Mouse (Mus musculus) heart, postnatal 14 days (tissue): Measurements from ENCODE around the gene Atg7. TPM values are rescaled to one million over a fixed set of nuclear protein-coding genes. Genes with fewer than 3 reads are reported as not detected.

Source experiments
- DNase-seq, 2 experiments: peaks; one replicate each; pipeline ENCODE4 v3.0.0; 2021 to 2022
- intact Hi-C: fragments of 180-260 bp; cut with DNase I; formaldehyde crosslinking; loops from one replicate; pipeline ENCODE4 v1.15.1; 2025
- total RNA-seq, 2 experiments: library from RNA; stranded (reverse); gene quantifications; 2 replicates each; pipeline ENCODE4 v1.2.3; 2021

Gene Atg7
- total RNA-seq, 2 experiments from 2014 or later: 12.5 to 16.0 TPM

DNA sequence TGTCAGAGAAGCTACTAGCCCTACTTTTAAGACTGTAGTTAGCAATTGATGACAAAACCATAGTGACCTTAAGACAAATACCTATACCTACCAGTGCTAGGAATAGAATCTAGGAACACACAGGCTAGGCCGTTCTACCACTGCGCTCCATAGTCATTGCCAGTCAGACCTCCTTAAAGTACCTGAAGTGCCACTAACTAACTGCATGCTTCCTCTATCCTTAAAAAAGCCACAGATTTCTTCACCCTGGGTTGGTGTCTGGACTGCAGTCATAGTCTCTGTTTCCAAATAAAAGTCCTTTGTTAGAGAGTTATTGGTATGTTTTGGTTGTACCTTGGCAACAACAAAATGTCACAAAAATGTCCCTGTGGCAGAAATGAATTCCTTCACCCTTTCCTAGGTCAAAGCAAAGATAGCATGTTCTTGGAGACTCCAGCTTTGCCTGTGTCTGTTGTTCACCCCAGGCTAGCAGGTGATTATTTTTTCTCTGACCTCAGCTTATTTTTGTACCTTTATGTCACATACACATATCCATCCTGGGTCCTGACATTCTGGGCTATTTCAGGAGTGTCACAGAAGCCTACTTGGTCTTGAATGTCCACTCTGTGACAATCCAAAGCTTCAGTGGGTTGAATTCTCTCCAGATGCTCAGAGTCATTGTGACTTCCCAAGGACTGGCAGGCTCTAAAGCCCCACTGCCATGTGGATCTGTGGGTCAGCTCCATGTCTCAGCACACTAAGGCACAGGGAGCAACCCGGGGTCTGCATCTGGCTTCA, 165.9 kb downstream of the Atg7 start:
- intact Hi-C loops: no loop called here

DNA sequence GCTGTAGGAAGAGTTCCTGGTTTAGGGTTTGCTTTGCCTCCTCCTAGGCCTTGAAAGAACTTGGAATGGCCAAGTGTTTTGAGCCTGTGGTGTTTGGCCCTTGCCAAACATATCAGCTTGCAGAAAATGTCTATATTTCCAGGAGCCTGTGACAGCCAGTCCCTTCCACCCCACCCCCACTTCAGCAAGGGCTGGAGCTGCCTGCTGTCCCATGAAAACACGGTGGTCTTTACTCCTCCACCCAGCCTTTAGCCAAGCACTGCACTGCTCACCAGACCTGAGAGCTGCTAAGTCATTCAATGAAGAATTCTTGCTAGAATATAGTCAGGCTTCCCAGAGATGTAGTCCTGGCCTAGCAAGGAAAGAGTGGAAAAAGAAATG, 166.5 kb downstream of the Atg7 start:
- intact Hi-C loops: no loop called here
- no peak for DNase-seq

More for the DNA sequence above, 165.9 kb downstream of the Atg7 start:
- no peak for DNase-seq

DNA sequence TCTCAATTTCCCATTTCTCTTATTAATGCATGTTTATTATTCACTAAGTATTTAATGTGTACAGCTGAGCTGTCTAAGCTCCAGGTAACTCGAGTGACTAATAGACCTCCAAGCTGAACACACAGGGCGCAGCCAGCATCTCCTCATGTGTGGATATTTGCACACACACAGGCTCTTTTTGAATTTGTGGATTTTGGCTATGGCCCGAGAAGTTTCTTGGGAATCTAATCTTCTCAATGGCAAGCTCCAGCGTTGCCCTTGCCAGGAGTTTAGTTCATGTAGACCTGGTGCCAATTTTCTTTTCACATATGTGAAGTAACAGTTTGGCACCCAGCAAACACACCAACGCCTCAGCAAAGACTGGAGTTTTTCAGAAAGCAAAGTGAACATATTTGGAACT, 169.4 kb downstream of the Atg7 start:
- intact Hi-C loops: loop anchor here (5.0 kb wide), 1 partner anchor 85 kb away; no protein-coding TSS in a partner anchor

DNA sequence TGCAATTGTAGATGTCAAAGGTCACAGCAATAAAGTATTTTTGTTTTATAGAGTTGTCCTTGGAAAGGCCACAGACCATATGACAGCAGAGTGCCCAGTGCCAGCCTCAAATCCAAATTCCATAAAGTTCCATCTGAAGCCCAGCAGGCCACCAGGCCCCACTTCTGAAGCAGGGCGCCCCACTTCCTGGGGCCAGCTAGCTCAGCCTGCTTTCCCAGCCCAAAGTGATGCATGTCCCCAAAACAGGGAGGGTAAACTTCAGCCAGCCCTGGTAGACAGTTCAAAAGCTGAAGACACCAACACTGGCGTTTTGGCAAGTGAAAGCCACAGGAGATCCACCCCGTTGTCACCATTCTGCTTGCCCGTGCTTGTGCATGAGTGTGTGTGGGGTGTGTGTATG, 169.9 kb downstream of the Atg7 start:
- peak in 1 of 2 experiments; percentile 13 for DNase-seq
- intact Hi-C loops: loop anchor here (5.0 kb wide), 1 partner anchor 85 kb away; no protein-coding TSS in a partner anchor

More for the DNA sequence above, 169.4 kb downstream of the Atg7 start:
- peak; percentile 51 to 65 for DNase-seq

DNA sequence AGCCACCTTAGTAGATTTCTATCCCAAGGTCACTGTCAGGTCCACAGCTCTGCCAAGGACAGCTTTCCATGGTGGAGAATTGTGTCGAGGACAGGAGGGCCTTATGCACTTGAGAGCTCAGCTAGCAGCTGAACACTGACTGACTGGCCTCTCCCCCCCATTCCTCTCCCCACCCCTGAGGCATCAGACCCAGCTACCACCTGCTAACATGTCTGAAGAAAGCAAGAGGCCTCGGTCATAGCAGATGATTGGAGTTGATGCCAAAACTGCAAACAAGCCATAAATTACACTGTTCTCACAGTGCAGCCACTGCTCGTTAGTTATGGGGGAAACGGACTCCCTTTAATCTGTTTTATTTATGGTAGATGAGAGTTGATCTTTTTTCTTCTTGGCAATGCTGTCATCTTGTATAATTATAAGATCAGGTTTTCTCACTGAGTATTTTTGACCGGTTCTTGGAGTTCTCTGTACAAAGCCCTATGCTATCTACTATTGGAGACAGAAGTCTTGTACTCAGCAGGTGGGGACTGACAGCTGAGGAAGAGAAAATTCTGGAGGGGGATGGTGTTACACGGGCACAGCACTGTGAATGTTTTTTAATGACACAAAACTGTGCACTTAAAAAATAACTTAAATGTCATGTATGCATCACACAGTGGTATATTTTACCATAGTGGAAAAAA, 171.4 kb downstream of the Atg7 start:
- no peak for DNase-seq
- intact Hi-C loops: loop anchor here (5.0 kb wide), 1 partner anchor 87 kb away; no protein-coding TSS in a partner anchor

DNA sequence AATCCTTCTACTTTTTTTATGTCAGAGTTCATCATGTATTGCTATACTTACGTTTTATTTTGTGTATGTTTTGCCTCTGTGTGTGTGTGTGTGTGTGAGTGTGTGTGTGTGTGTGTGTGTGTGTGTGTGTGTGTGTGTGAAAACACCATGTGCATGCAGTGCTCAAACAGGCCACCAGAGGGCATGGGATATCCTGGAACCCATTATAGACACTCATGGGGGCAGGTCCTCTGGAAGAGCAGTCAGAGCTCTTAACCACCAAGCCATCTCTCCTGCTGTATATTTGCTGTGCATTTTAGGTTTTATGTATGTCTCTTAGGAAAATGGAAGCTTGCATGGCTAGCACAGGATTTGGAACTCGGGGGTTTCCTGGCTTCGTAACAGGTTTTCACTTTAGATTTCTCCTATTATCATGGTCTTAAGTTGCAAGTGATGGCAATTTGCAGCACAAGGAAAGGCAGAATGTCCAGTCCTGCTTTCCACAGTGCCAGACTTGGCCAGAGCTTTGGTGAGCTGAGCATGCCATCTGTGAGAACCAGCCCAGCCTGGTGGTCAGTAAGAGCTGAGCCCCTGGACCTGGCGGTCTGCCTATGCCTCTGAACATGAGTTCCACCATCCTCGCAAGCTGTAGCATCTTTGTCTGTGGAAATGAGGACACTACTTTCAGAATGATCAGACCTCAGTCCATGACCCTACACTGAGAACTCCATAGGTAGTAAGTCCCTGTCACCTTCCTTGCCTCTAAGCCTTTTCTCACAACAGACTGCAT, 172.2 kb downstream of the Atg7 start:
- intact Hi-C loops: loop anchor here (5.0 kb wide), 1 partner anchor 88 kb away; no protein-coding TSS in a partner anchor
- DNase-seq: no peak

DNA sequence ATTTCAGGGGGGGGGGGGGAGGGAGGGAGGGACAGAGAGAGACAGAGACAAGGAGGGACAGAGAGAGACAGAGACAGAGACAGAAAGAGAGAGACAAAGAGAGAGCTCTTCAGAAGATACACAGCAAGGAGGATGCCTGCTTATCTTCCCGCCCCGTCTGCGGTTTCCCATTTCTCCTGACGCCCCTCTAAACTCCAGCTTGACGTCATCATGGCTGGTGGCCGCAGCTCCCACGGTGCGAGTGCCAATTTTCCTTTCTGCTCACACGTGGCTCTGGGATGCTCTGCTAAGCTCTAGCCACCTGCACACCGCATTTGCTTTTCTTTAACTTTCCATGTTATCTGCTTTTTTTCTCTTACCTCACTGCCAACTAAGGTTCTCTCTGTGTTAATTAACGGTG, 175.1 kb downstream of the Atg7 start:
- intact Hi-C loops: loop anchor here (2.0 kb wide), 1 partner anchor 109 kb away; no protein-coding TSS in a partner anchor
- DNase-seq: peak in 1 of 2 experiments; percentile 34

DNA sequence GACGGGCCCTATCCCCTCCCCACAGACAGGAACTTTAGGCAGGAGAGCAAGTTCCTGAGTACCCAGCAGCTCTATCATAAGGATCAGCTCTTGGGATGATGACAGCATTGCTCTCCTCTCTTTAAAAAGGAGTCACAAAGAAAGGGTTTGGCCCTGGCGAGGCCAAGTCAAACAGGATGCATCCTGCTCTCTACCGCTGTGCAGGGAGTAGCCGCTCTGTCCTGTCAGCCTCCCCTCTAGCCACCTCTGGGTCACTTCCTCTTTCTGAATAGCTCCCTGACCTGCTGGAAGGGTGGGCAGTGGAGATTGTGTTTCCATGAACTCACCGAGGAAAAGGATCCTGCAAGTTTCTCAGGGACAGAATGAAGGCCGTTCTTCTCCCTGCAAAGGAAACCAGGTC, 175.6 kb downstream of the Atg7 start:
- intact Hi-C loops: no loop called here
- peak in 1 of 2 experiments; percentile 36 for DNase-seq

DNA sequence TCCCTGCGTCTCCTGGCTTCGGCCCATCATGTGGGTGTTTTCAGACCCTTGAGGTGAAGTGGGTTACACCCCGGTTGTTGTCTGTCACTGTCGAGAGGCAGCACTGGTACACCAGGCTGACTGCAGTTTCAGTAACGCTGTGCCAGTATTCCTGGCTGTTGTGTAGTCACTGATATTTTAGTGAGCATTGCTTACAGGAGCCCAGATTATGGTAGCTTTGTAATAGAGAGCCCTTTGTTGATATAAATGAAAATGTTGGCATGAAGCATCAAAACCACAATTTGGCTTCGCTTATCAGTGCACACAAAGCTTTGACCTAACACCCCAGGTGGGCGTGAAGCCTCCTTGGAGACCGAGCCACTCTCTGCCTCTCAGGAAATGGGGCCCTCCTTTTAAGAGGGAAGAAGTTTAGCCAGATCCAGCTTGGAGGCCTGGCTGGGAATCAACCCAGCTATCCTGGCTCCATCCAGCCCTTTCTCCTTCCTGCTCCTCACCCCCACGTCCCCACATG, 177.1 kb downstream of the Atg7 start:
- intact Hi-C loops: loop anchor here (5.0 kb wide), 1 partner anchor 42 kb away; no protein-coding TSS in a partner anchor
- DNase-seq: peak; percentile 42 to 47

DNA sequence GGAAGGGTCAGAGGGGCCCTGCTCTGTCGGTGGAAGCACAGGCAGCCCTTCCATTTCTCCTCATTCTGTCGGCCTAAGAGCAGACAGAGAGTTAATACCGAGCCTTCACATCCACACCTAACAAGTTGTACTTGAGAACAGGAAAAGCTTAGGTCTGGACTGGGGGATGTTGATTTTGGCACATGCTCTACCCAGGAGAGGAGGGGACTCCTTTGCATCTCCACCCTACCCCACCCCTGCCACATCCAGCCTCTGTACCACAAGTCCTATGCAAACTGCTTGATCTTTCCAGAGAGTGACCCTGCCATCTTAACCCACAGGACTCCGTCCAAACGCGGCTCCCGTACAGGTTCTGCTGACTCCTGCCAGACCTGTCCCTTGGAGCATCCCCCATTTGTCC, 178.7 kb downstream of the Atg7 start:
- intact Hi-C loops: loop anchor here (5.0 kb wide), 1 partner anchor 41 kb away; no protein-coding TSS in a partner anchor
- no peak for DNase-seq

DNA sequence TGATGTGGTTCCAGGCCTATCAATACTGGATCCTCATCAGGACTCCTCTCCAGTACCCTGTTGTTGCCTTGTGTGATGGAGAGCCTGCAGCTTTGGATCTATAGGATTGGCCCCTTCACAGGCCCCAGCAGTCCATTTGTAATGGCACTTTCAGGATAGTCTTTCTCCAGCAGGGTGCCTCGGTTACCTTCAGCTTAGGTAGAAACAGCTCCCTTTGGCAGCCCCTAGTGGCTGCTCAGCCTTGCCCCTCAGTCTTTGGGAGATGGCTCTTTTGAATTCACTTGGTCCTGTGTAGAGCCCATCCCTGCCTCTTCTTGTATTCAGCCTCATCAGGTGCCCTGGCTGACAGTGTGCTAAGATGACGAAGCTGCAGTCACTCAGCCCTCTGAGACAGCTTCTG, 184.0 kb downstream of the Atg7 start:
- intact Hi-C loops: no loop called here
- DNase-seq: no peak

DNA sequence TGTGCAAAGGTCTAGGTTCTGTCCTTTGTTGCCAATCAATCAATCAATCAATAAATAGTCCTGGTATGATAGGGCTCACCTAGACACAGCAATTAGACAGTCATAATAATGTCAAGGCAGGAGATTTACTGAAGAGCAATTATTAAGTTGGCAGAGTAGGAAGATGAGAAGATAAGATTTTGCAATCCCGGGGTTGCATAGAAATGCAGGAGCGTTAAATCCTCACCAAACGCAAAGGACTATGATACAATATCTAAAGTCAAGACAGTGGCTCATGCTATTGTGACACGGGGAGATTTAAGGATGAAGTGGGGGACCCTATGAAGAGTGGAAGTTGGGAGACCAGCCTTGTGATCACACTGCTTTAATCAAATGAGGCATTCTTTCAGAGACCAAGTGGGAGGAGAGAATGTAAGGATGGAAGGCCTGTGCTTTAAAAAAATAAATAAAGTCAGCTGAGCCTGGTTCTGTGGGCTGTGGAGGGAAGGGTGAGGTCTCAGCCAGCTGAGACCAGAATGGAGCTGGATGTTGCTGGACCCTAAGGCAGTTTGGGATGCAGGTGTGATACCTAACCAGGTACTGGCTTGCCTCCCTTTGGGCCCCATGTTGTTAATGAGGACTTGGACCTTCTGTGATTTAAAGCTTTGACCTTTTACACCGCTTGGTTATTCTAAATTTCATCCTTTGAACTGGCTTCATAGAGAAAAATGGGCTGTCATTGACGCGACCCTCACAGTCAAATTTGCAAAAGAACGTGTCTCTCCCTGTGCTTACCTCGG, 187.0 kb downstream of the Atg7 start:
- intact Hi-C loops: no loop called here
- no peak for DNase-seq

DNA sequence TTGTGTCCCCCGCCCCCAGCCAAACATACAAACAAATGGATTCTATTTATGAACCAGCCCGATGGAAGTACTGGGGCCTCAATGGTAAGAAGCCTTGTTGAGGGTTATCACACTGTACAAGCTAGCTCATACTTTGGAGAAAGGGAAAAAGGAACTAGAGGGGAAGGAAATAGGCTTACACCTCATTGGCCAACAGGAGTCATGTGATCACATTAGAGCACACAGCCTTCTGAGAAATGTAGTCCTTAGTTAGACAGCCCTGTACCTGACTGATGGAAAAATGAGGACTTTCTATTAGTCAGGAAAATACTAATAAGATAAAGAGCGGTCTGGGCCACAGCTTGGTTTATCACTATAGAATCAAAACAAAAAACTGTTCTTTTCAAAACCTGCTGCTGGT, 188.9 kb downstream of the Atg7 start:
- no peak for DNase-seq
- intact Hi-C loops: no loop called here

DNA sequence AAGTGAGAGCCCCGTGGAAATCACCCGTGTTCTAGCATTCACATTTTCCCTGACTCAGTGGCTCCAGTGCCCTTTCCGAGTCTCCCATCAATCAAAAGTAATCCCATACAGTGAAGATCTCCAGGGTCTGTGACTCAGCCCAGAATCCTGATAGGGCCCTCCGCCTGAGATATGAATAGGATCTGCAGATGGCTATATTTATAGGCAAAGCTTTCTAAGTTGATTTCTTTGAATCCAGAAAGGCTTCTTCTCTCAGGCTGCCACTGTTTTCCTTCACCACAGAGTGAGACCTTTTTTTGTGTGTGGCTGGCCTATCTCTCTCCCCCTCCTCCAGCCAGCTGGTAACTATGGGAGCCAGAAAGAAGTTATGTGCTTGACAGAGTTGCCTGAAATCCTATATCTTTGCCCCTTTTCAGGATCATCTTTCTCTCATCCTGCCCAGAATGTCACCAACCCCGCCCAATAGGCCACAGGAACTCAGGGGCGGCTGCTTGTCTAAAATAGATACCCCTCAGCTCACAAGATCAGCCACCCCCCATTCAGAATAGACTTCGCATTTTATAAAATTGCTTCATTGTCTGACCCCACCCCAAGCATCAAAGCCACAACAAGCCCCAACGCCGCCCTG, 190.3 kb downstream of the Atg7 start:
- intact Hi-C loops: no loop called here
- no peak for DNase-seq

DNA sequence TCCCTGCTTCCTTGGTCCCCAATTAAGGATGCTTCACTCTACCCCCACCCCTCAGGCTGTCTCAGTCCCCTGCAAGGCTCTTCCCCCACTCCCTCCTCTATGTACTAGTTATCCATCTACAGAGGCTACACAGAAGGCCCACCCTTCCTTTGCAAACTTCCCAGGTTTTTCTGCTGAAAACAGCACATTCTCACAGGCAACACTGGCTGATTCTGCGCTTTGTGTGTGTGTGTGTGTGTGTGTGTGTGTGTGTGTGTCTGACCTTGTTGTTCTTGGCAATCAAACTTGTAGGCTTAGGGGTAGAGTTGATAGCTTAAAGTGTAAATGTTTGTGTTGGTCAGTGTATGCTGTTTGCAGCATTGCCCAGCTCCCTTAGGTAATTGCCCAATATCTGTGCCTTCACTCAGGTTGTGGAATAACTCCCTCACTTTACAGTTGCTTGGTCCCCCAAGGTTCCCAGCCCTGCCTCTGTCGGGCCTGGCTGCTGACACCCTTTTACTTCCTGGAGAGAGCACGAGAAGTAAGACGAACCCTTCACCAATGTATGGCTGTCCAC, 191.0 kb downstream of the Atg7 start:
- no peak for DNase-seq

DNA sequence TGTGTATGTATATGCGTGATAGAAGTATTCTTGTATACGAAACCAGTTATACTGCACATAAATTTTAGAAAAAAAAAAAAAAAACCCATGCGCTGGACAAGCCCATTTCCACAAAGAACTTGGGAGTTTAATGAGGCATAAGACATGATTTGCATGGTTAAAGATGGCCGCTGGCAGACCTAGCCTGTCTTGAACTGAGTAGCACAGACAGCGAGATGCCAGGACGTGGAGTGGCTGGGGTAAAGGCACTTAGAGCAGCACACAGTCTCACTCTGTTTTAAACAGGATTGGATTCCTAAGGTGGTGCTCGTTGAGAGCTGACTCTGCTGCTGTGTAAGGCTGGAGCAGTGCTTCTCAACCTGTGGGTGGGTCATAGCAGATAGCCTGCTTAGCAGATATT, 192.4 kb downstream of the Atg7 start:
- intact Hi-C loops: no loop called here
- DNase-seq: no peak

More for the DNA sequence above, 191.0 kb downstream of the Atg7 start:
- intact Hi-C loops: no loop called here

DNA sequence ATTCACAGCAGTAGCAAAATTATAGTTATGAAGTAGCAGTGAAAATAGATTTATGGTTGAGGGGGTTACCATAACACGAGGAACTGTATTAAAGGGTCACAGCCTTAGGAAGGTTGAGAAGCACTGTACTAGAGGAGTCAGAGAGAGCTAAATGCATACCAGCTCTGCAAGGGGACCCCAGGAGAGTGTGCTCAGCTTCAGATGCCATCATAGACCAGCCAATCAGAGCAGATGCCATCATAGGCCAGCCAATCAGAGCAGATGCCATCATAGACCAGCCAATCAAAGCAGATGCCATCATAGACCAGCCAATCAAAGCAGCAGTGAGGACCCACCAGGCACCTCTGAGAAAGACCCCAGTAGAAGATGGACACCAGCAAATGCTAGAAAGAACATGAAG, 192.9 kb downstream of the Atg7 start:
- no peak for DNase-seq
- intact Hi-C loops: no loop called here

DNA sequence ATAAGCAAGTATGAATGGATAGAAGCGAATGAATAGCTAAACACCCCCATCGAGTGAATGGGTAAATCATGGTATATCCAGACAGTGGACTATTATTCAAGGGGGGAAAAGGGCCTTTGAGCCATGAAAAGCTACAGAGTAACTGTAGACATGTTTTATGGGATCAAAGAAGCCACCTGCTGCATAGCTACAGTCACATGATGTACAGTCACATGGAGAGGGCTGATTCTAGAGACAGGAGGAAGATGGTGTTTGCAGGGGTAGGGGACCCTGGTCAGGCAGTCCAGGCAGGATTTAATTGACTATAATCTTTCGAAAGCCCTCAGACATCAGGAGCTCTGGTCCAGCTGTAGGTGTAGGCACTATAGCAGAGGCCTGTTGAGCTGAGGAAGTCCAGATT, 193.5 kb downstream of the Atg7 start:
- intact Hi-C loops: no loop called here
- no peak for DNase-seq

DNA sequence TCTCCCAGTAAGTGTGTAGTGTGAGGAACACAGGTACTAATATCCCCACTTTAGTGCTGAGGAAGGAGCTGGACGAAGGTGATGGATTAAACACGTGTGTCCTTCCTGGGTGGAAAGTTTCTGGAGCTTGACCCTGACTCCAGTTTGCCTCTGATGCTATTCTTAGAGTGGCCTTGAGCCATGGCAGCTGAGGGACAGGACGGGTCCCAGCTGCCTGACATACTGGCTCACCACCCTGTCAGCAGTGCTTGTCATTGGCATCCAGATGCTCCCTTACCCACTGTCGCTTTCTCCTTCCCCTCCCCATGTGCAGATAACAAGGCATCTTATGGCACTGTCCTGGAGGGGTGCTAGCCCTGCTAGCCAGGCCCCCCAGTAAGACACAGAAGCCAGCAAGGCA, 196.0 kb downstream of the Atg7 start:
- intact Hi-C loops: no loop called here
- DNase-seq: no peak
